Mouse (Mus musculus) neural tube, embryonic 11.5 days (tissue): ENCODE results near the gene Adgrd1. TPM values are rescaled to one million over a fixed set of nuclear protein-coding genes. Genes with fewer than 3 reads are reported as not detected.
A peak's percentile ranks its signal among the peaks of the same experiment; 100 is the strongest.

Source experiments
- ATAC-seq: fragments of 200-750 bp; cut with Nextera tagmentation; 2 replicates; pipeline ENCODE4 v1.8.0; 2017; ENCODE audit warnings: moderate number of reproducible peaks, mild to moderate bottlenecking, moderate TSS enrichment, moderate library complexity; ENCODE audit not compliant: insufficient read depth, low FRiP score, low TSS enrichment
- DNase-seq: peaks from one replicate; pipeline ENCODE4 v3.0.0-alpha.2; 2015; ENCODE audit warnings: low spot score
- H3K27ac ChIP-seq: fragments of 300-500 bp; sonication (generic); 2 replicates; pipeline ENCODE4 v1.5.1; 2014; ENCODE audit warnings: low read depth, mild to moderate bottlenecking, low read length
- H3K27me3 ChIP-seq: fragments of 300-500 bp; sonication (generic); 2 replicates; pipeline ENCODE4 v1.6.1; 2014; ENCODE audit warnings: mild to moderate bottlenecking, low read length, mixed read lengths; ENCODE audit not compliant: control insufficient read depth, insufficient read depth
- H3K36me3 ChIP-seq: fragments of 300-500 bp; sonication (generic); 2 replicates; pipeline ENCODE4 v1.6.1; 2014; ENCODE audit warnings: mild to moderate bottlenecking, low read length, moderate library complexity, mixed read lengths; ENCODE audit not compliant: control insufficient read depth, insufficient read depth
- H3K4me1 ChIP-seq: fragments of 300-500 bp; sonication (generic); 2 replicates; pipeline ENCODE4 v1.6.1; 2014; ENCODE audit warnings: low read length, mixed read lengths; ENCODE audit not compliant: control insufficient read depth, insufficient read depth
- H3K4me2 ChIP-seq: fragments of 300-500 bp; sonication (generic); 2 replicates; pipeline ENCODE4 v1.6.1; 2014; ENCODE audit warnings: low read depth, mild to moderate bottlenecking, moderate library complexity
- H3K4me3 ChIP-seq: fragments of 300-500 bp; sonication (generic); 2 replicates; pipeline ENCODE4 v1.5.1; 2014; ENCODE audit warnings: low read depth, low read length
- H3K9ac ChIP-seq: fragments of 300-500 bp; sonication (generic); 2 replicates; pipeline ENCODE4 v1.6.1; 2014; ENCODE audit warnings: mild to moderate bottlenecking, low read length
- H3K9me3 ChIP-seq: fragments of 300-500 bp; sonication (generic); 2 replicates; pipeline ENCODE4 v1.6.1; 2016; ENCODE audit warnings: low read length; ENCODE audit not compliant: control insufficient read depth
- WGBS: fragments of 180-500 bp; shearing (Covaris S2); extraction: QIAGEN DNeasy Blood & Tissue Kit; methylation state at CpG from one replicate; pipeline ENCODE4 v1.1.7; 2014; 5-methylcytosine and 5-hydroxymethylcytosine counted together
- polyA plus RNA-seq: library from polyadenylated mRNA; unstranded; fragments of >200 nt; fragmentation: Nextera tagmentation; extraction: Ambion mirVana; gene quantifications from 2 replicates; pipeline ENCODE4 v1.2.1, GENCODE M21; 2014

The Adgrd1 gene
- polyA plus RNA-seq, 1 experiment from 2014 or later, result 0.16 TPM

DNA sequence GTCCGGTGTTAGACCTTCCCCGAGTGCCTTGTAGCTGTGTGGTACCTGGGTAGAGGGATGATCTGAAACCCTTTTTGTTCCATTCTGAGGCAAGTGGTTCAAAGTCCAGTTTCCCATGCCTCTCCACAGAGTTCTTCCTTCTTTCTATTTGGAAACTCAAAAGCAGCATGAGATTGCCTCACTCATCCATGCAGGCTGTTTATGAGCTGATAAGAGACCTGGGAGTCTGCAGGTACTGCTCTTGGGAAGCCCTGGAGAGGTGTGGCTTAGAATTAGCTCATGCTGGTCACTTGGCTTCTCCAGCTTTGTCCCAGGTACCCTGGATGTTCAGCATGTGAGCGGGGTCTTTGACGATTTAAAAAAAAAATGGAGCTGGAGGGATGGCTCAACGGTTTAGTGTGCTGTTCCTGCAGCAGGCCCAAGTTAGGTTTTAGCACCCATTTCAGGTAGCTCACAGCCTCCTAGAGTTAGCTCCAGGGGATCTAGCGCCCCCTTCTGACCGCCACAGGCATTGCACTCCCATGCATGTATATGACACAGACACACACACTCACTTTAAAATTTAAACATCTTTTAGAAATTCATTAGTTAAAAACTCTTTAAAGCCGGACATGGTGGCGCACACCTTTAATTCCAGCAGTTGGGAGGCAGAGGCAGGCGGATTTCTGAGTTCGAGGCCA, 65.0 kb downstream of the Adgrd1 start:
- Histone ChIP-seq H3K4me1 (0 out of 2 replicates have a peak, but pooled peaks cover 5% of the 10 kb centered on the region), H3K27me3 (no peaks in the 10 kb centered on the region), H3K27ac (no peak overlapping the region), H3K4me2 (no peak overlapping the region), H3K4me3 (no peak overlapping the region), H3K9ac (no peak overlapping the region), H3K9me3 (no peaks in the 10 kb centered on the region), H3K36me3 (no peaks in the 10 kb centered on the region)
- 85% methylated on average over 11 of the region's 11 CpGs for WGBS
- ATAC-seq (no peak), DNase-seq (no peak)

DNA sequence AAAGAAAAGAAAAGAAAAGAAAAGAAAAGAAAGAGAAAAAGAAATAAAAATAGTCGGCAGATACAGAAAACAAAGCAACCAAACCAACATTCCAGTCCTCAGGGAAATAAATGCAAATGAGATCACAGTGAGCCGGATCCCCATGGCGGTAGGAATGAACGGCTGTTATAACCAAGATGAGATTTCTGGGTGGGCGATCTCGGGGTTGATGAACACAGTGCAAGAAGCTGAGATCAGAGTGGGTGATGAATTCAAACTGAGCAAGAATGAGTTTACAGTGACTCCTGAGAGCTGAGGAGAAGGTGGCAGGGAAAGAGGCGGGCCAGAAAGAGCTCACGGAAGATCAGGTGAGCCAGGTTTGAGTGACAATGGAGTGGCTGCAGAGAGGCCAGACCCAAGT, 66.9 kb downstream of the Adgrd1 start:
- H3K9me3 ChIP-seq, result no peaks in the 10 kb centered on the region
- H3K4me2 ChIP-seq, result no peak overlapping the region
- 0 out of 2 replicates have a peak, but pooled peaks cover 5% of the 10 kb centered on the region for H3K4me1 ChIP-seq
- no peaks in the 10 kb centered on the region for H3K27me3 ChIP-seq
- ATAC-seq (no peak), DNase-seq (no peak)
- no peak overlapping the region for H3K27ac ChIP-seq
- H3K4me3 ChIP-seq, result no peak overlapping the region
- WGBS, result 76% methylated on average over 8 of the region's 8 CpGs
- no peaks in the 10 kb centered on the region for H3K36me3 ChIP-seq
- no peak overlapping the region for H3K9ac ChIP-seq

DNA sequence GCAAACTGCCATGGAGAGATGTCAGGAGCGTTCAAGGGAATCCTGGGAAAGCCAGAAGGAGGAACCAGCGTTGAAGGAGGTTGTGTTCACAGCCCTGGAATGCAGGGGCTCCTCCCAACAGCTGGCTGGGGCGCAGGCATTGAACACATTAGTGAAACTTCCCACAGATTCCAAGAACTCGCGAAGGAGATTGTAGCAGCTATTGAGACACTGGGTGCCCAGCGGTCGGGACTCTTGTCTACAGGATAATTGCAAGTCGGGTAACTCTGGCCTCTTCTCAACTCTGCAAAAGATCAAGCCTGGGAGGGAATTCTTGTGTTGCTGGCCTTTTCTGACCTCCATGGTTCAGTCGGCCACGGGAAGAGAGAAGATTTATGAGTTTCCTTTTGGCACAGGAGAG, 67.5 kb downstream of the Adgrd1 start:
- no peak overlapping the region for H3K4me3 ChIP-seq
- H3K9me3 ChIP-seq, result no peaks in the 10 kb centered on the region
- H3K27me3 ChIP-seq, result no peaks in the 10 kb centered on the region
- ATAC-seq, result no peak
- H3K4me2 ChIP-seq, result no peak overlapping the region
- DNase-seq, result no peak
- H3K9ac ChIP-seq, result no peak overlapping the region
- H3K36me3 ChIP-seq, result no peaks in the 10 kb centered on the region
- H3K27ac ChIP-seq, result no peak overlapping the region
- H3K4me1 ChIP-seq, result peaks cover 6% of the 10 kb centered on the region
- 16% methylated on average over 10 of the region's 10 CpGs for whole genome bisulfite sequencing

DNA sequence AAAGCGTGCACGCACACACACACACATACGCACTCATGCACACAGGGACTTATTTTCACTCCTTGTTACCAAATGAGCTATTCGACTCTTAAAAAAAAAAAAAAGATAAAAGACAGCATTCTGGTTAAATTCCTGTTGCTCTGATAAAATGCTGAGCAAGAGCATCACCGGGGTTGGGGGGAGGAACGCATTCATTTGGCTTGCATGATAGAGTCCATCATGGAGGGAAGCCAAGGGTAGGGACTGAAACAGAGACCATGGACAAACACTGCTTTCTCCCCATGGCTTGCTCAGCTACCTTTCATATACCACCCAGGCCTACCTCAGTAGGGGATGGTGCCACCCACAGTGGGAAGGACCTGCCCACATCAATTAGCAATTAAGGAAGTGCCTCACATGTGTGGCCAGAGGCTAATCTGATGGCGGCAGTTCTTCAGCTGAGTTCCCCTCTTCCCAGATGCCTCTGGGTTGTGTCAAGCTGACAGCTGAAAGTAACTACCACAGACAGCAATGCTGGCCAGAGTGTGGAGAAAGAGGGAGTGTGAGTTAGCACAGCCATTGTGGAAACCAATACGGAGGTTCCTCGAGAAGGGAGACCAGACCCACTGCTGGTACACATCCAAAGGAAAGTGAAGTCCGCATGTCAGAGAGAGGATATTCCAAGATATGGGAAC, 68.5 kb downstream of the Adgrd1 start:
- Histone ChIP-seq H3K27me3 (no peaks in the 10 kb centered on the region), H3K36me3 (no peaks in the 10 kb centered on the region), H3K4me3 (no peak overlapping the region), H3K9ac (no peak overlapping the region), H3K27ac (no peak overlapping the region), H3K9me3 (no peaks in the 10 kb centered on the region), H3K4me2 (no peak overlapping the region), H3K4me1 (peaks cover 16% of the 10 kb centered on the region)
- WGBS, result 88% methylated on average over 10 of the region's 10 CpGs
- ATAC-seq (no peak), DNase-seq (no peak)

GRCm38 (mm10) chr5:129165595-129165994, 69.0 kb downstream of the Adgrd1 start:
- Histone ChIP-seq H3K27me3 (no peaks in the 10 kb centered on the region), H3K9ac (no peak overlapping the region), H3K4me2 (no peak overlapping the region), H3K27ac (no peak overlapping the region), H3K9me3 (no peaks in the 10 kb centered on the region), H3K4me1 (peaks cover 16% of the 10 kb centered on the region), H3K36me3 (no peaks in the 10 kb centered on the region), H3K4me3 (no peak overlapping the region)
- ATAC-seq (no peak), DNase-seq (no peak)
- WGBS, result 84% methylated on average over 7 of the region's 7 CpGs

GRCm38 (mm10) chr5:129169090-129169489, 72.5 kb downstream of the Adgrd1 start:
- Histone ChIP-seq H3K27ac (no peak overlapping the region), H3K36me3 (no peaks in the 10 kb centered on the region)
- no peak for ATAC-seq

GRCm38 (mm10) chr5:129169567-129169966, 73.0 kb downstream of the Adgrd1 start:
- H3K27ac ChIP-seq, result no peak overlapping the region
- no peaks in the 10 kb centered on the region for H3K27me3 ChIP-seq
- H3K9me3 ChIP-seq, result no peaks in the 10 kb centered on the region
- H3K9ac ChIP-seq, result no peak overlapping the region
- peak; percentile 59 for DNase-seq
- WGBS, result 8% methylated on average over 4 of the region's 4 CpGs
- no peak overlapping the region for H3K4me2 ChIP-seq
- ATAC-seq, result peak; percentile 48
- H3K4me3 ChIP-seq, result no peak overlapping the region
- no peaks in the 10 kb centered on the region for H3K36me3 ChIP-seq
- H3K4me1 ChIP-seq, result peaks cover 11% of the 10 kb centered on the region

More at GRCm38 (mm10) chr5:129169090-129169489, 72.5 kb downstream of the Adgrd1 start:
- DNase-seq, result no peak
- Histone ChIP-seq H3K9me3 (no peaks in the 10 kb centered on the region), H3K4me2 (no peak overlapping the region), H3K27me3 (no peaks in the 10 kb centered on the region), H3K4me3 (no peak overlapping the region), H3K4me1 (peaks cover 15% of the 10 kb centered on the region), H3K9ac (no peak overlapping the region)
- 31% methylated on average over 5 of the region's 5 CpGs for WGBS

DNA sequence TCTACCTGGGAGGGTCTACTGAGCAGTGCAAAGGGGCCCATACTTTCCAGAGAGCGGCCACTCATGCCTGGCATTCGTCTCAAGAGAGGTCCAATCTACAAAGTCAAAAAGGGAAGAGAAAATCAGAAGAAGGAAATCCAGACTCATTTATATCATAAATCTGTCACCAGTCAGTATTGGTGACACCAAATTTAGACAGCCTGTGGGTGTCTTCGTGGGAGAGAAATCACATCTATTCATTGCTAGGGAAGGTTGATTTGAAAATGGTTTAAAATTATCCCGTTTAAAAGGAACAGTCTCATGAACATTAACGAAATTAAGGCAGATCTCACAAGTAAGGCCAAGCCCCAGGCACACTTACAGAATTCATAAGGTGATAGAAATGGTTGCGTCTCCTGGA, 76.0 kb downstream of the Adgrd1 start:
- H3K4me1 ChIP-seq, result peaks cover 11% of the 10 kb centered on the region
- H3K4me2 ChIP-seq, result no peak overlapping the region
- H3K4me3 ChIP-seq, result no peak overlapping the region
- no peak overlapping the region for H3K9ac ChIP-seq
- ATAC-seq (no peak), DNase-seq (no peak)
- H3K36me3 ChIP-seq, result no peaks in the 10 kb centered on the region
- H3K9me3 ChIP-seq, result no peaks in the 10 kb centered on the region
- H3K27me3 ChIP-seq, result no peaks in the 10 kb centered on the region
- WGBS, result 90% methylated on average over 6 of the region's 6 CpGs
- H3K27ac ChIP-seq, result no peak overlapping the region

- WGBS, result 32% methylated on average over 3 of the region's 3 CpGs
- H3K36me3 ChIP-seq, result no peaks in the 10 kb centered on the region
- H3K4me1 ChIP-seq, result no peaks in the 10 kb centered on the region
- H3K9ac ChIP-seq, result no peak overlapping the region
- H3K4me3 ChIP-seq, result no peak overlapping the region
- no peaks in the 10 kb centered on the region for H3K9me3 ChIP-seq
- H3K27ac ChIP-seq, result no peak overlapping the region
- no peak overlapping the region for H3K4me2 ChIP-seq
- H3K27me3 ChIP-seq, result no peaks in the 10 kb centered on the region
- ATAC-seq (no peak), DNase-seq (no peak)
These were observed 79.4 kb downstream of the Adgrd1 start for GRCm38 (mm10) chr5:129175925-129176324.
